Mouse (Mus musculus) intestine, embryonic 16.5 days (tissue): ENCODE results near the gene Spryd3. TPM values are rescaled to one million over a fixed set of nuclear protein-coding genes. Genes with fewer than 3 reads are reported as not detected.

Source experiments
- ATAC-seq: fragments of 200-750 bp; cut with Nextera tagmentation; 2 replicates; pipeline ENCODE4 v1.8.0; 2017; ENCODE audit warnings: moderate TSS enrichment, moderate library complexity
- H3K27ac ChIP-seq: fragments of 300-500 bp; sonication (generic); 2 replicates; pipeline ENCODE4 v1.5.1; 2014; ENCODE audit warnings: mild to moderate bottlenecking, low read length
- H3K27me3 ChIP-seq: fragments of 300-500 bp; sonication (generic); replicated peaks from 2 replicates; pipeline ENCODE4 v1.6.1; 2014; ENCODE audit warnings: low read length, control low read depth, mixed read lengths; ENCODE audit not compliant: control insufficient read depth, insufficient read depth
- H3K36me3 ChIP-seq: fragments of 300-500 bp; sonication (generic); 2 replicates; pipeline ENCODE4 v1.6.1; 2014; ENCODE audit warnings: low read length, control low read depth; ENCODE audit not compliant: control insufficient read depth, insufficient read depth
- H3K4me1 ChIP-seq: fragments of 300-500 bp; sonication (generic); 2 replicates; pipeline ENCODE4 v1.6.1; 2014; ENCODE audit warnings: low read length, control low read depth, mixed read lengths; ENCODE audit not compliant: control insufficient read depth, insufficient read depth
- H3K4me2 ChIP-seq: fragments of 300-500 bp; sonication (generic); 2 replicates; pipeline ENCODE4 v1.6.1; 2014; ENCODE audit warnings: low read depth, low read length, control low read depth
- H3K4me3 ChIP-seq: fragments of 300-500 bp; sonication (generic); 2 replicates; pipeline ENCODE4 v1.5.1; 2014; ENCODE audit warnings: mild to moderate bottlenecking, low read length
- H3K9ac ChIP-seq: fragments of 300-500 bp; sonication (generic); 2 replicates; pipeline ENCODE4 v1.6.1; 2014; ENCODE audit warnings: low read depth, low read length
- H3K9me3 ChIP-seq: fragments of 300-500 bp; sonication (generic); 2 replicates; pipeline ENCODE4 v1.6.1; 2016; ENCODE audit warnings: low read length, control low read depth; ENCODE audit not compliant: control insufficient read depth
- WGBS: fragments of 180-500 bp; shearing (Covaris S2); extraction: QIAGEN DNeasy Blood & Tissue Kit; methylation state at CpG from one replicate; pipeline ENCODE4 v1.1.7; 2014; 5-methylcytosine and 5-hydroxymethylcytosine counted together
- polyA plus RNA-seq: library from polyadenylated mRNA; unstranded; fragments of >200 nt; fragmentation: Nextera tagmentation; extraction: Ambion mirVana; gene quantifications from 2 replicates; pipeline ENCODE4 v1.2.1, GENCODE M21; 2015

Spryd3 gene
- polyA plus RNA-seq, 1 experiment from 2014 or later: 27.5 TPM

DNA sequence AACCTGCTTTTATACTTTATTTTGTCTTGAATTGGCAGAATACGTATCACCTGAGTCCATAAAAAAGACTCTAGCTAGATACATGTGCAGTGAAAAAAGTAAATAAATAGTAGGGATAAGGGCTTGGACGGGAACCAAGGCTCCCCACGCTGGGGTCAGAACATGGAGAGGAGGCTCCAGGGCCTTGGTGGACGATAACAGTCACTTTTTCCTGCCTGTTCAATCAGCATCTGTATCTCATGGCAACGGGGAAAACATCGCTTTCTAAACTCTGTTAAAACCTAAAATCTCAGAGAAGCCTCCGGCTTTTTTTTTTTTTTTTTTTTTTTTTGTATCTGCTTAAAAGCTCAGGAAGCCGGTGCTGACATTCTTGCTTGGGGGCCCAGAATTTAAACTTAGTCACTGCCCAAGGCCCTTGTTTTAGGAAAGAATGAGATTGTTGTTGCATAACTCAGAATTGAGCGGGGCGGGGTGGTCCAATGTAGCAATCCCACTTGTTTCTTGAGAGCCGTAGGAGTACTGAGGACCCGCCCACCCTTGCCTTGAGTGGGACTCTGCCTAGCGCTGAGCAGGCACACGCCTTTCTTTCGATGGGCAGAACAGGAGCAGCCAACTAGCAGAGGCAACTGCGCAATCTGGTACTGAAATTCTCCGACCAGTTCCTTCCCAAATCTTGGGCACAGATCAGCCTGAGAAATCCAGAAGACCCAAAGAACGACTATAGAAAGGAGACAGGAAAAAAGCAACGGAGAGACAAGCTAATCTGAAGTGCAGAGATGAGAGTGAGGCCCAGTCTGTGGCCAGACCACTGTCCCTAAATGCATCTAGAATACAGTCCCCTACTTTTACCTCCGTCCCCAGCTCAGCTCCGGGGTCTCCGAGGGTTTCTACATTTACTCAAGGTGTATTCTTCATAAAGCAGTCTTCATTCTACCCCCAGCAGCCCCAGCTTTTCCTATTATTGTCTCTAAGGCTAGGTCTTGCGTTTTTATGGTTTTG, 7.2 kb upstream of the Spryd3 start:
- no peak overlapping the region for H3K27ac ChIP-seq
- H3K4me2 ChIP-seq: no peak overlapping the region
- H3K4me1 ChIP-seq: peaks cover 16% of the 10 kb centered on the region; the same call in 1 of the 2 replicates
- 48% methylated on average over 23 of the region's 23 CpGs for WGBS
- peaks cover 14% of the 10 kb centered on the region for H3K27me3 ChIP-seq
- H3K4me3 ChIP-seq: no peak overlapping the region
- no peak overlapping the region for H3K9ac ChIP-seq
- H3K9me3 ChIP-seq: no peaks in the 10 kb centered on the region
- ATAC-seq: no peak
- no peaks in the 10 kb centered on the region for H3K36me3 ChIP-seq

DNA sequence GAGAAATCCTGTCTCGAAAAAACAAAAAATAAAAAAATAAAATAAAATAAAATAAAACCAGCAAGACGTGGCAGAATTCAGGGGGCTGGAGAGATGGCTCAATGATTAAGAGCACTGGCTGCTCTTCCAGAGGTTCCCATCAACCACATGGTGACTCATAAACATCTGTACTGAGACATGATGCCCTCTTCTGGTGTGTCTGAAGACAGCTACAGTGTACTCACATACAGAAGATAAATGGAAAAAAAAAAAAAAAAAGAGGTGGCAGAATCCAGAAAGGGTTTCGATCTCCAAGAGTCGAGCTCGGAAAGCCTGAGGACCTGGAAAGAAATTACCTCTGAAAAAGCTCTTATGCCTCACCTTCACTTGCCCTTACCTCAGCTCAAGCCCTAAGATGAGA, 5.1 kb upstream of the Spryd3 start:
- ATAC-seq: no peak
- H3K27ac ChIP-seq: no peak overlapping the region
- 89% methylated on average over 5 of the region's 5 CpGs for WGBS
- H3K4me2 ChIP-seq: no peak overlapping the region
- peaks cover 17% of the 10 kb centered on the region for H3K4me1 ChIP-seq
- H3K9me3 ChIP-seq: no peaks in the 10 kb centered on the region
- H3K9ac ChIP-seq: no peak overlapping the region
- H3K27me3 ChIP-seq: peaks cover 14% of the 10 kb centered on the region
- no peaks in the 10 kb centered on the region for H3K36me3 ChIP-seq
- H3K4me3 ChIP-seq: no peak overlapping the region

DNA sequence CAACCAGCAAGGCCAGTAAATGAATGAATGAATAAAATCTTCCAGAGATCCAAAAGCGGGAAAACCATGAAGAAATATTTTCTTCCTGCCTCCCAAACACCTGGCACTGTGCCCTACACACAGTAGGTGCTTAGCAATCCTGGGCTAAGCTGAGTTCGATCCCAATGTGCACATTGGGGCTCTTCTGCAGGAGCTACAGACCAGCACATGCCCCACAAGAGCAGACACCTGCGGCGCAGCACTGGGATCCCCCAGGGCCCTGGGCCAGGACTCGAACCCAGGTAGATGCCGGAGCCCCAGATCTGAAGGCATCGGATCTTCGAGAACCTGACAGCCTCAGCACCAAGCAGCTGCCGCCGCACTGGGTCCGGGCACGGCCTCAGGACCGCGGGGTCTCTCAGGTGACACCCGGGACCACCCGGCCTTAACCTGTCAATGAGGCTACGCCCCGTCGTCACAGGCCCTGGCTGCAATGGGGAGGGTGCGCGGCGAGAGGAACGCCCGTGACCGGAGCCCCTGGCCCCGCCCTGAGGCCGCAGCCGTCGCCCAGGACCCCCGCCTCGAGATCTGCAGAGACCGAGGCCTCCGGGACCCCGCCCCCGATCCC, 409 bp downstream of the Spryd3 start:
- H3K4me2 ChIP-seq: peak overlapping the region; percentile 74
- peak overlapping the region; percentile 82 for H3K4me3 ChIP-seq
- H3K4me1 ChIP-seq: peaks cover 6% of the 10 kb centered on the region
- peak overlapping the region; percentile 78 for H3K9ac ChIP-seq
- peak; percentile 68 for ATAC-seq
- WGBS: 1% methylated on average over 31 of the region's 35 CpGs
- no peaks in the 10 kb centered on the region for H3K27me3 ChIP-seq
- H3K27ac ChIP-seq: peak overlapping the region; percentile 69
- no peaks in the 10 kb centered on the region for H3K36me3 ChIP-seq
- no peaks in the 10 kb centered on the region for H3K9me3 ChIP-seq

GRCm38 (mm10) chr15:102134709-102135108, 1.3 kb downstream of the Spryd3 start:
- Histone ChIP-seq H3K4me3 (no peak overlapping the region), H3K4me2 (no peak overlapping the region)

DNA sequence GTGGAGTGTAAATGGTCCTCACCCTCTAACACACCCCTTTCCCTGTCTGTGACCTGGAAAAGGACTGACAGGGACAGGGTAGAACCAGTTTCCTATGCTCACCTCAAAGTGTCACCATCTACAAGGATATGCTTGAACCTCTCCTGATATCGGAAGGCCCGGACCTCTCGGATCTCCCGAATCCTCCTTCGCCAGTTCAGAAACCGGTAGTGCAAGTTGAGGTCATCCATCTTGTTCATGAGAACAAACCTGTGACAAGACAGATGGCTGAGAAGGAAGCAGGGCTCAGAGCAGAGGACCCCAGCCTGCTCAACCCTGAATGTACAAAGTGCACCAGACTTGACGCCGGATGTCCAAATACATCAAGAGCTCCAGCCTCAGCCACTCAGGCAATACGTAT, 2.7 kb downstream of the Spryd3 start:
- WGBS: 68% methylated on average over 9 of the region's 9 CpGs
- H3K9me3 ChIP-seq: no peaks in the 10 kb centered on the region
- ATAC-seq: no peak
- H3K4me2 ChIP-seq: no peak overlapping the region
- H3K27me3 ChIP-seq: no peaks in the 10 kb centered on the region
- H3K36me3 ChIP-seq: no peaks in the 10 kb centered on the region; the same call in 1 of the 2 replicates
- H3K4me1 ChIP-seq: peaks cover 6% of the 10 kb centered on the region
- H3K9ac ChIP-seq: no peak overlapping the region
- H3K27ac ChIP-seq: no peak overlapping the region
- no peak overlapping the region for H3K4me3 ChIP-seq

More at GRCm38 (mm10) chr15:102134709-102135108, 1.3 kb downstream of the Spryd3 start:
- Histone ChIP-seq H3K27me3 (no peaks in the 10 kb centered on the region), H3K4me1 (peaks cover 6% of the 10 kb centered on the region), H3K36me3 (no peaks in the 10 kb centered on the region; the same call in 1 of the 2 replicates), H3K27ac (no peak overlapping the region), H3K9me3 (no peaks in the 10 kb centered on the region), H3K9ac (no peak overlapping the region)
- WGBS: 69% methylated on average over 2 of the region's 2 CpGs
- no peak for ATAC-seq

DNA sequence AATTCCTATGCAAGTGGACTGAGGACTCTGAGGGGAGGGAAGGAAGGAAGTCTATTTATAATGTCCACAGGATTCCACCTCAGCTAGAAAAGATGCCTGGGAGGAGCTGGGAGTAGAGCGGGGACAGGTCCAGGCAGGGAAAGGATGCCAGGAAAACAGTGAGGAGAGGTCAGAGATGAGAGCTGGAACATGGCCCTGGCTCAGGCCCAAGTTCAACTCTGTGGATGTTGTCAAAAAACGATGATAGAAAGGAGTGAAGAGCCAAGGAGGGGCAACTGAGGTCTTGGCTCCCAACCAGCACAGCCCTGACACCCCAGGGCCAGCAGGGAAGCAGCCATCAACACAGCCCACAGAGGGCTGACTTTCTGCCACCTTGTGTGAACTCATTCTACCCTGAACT, 9.7 kb downstream of the Spryd3 start:
- Histone ChIP-seq H3K27me3 (no peaks in the 10 kb centered on the region), H3K9me3 (no peaks in the 10 kb centered on the region), H3K27ac (peak overlapping the region; percentile 6; the same call in 1 of the 2 replicates), H3K4me3 (no peak overlapping the region), H3K4me2 (no peak overlapping the region), H3K4me1 (no peaks in the 10 kb centered on the region), H3K9ac (no peak overlapping the region), H3K36me3 (peaks cover 7% of the 10 kb centered on the region)
- 48% methylated on average over 2 of the region's 2 CpGs for WGBS
- ATAC-seq: no peak

- Histone ChIP-seq H3K36me3 (peaks cover 13% of the 10 kb centered on the region), H3K4me2 (no peak overlapping the region), H3K4me1 (peaks cover 9% of the 10 kb centered on the region; the same call in 1 of the 2 replicates), H3K27ac (no peak overlapping the region), H3K27me3 (no peaks in the 10 kb centered on the region), H3K9me3 (no peaks in the 10 kb centered on the region), H3K4me3 (no peak overlapping the region), H3K9ac (no peak overlapping the region)
- ATAC-seq: no peak
- WGBS: 79% methylated on average over 5 of the region's 5 CpGs
Measured at GRCm38 (mm10) chr15:102120530-102120929, 15.5 kb downstream of the Spryd3 start.

GRCm38 (mm10) chr15:102119831-102120170, 16.2 kb downstream of the Spryd3 start:
- Histone ChIP-seq H3K4me2 (no peak overlapping the region), H3K9ac (no peak overlapping the region), H3K4me1 (peaks cover 10% of the 10 kb centered on the region; the same call in 1 of the 2 replicates), H3K27me3 (no peaks in the 10 kb centered on the region), H3K27ac (no peak overlapping the region), H3K4me3 (no peak overlapping the region), H3K36me3 (peaks cover 13% of the 10 kb centered on the region), H3K9me3 (no peaks in the 10 kb centered on the region)
- WGBS: 84% methylated on average over 2 of the region's 2 CpGs
- no peak for ATAC-seq

- WGBS: 73% methylated on average over 8 of the region's 8 CpGs
- Histone ChIP-seq H3K27ac (no peak overlapping the region), H3K36me3 (peaks cover 13% of the 10 kb centered on the region)
Measured at GRCm38 (mm10) chr15:102119121-102119830, 16.8 kb downstream of the Spryd3 start.

More at GRCm38 (mm10) chr15:102119121-102119830, 16.8 kb downstream of the Spryd3 start:
- no peaks in the 10 kb centered on the region for H3K27me3 ChIP-seq
- H3K4me2 ChIP-seq: no peak overlapping the region
- no peak for ATAC-seq
- H3K9ac ChIP-seq: 0 out of 2 replicates have a peak overlapping the region, but pooled peaks have one; percentile 24
- peaks cover 10% of the 10 kb centered on the region; the same call in 1 of the 2 replicates for H3K4me1 ChIP-seq
- H3K9me3 ChIP-seq: no peaks in the 10 kb centered on the region
- H3K4me3 ChIP-seq: no peak overlapping the region
